Mouse (Mus musculus): ENCODE measurements around the gene Rnf150. TPM values are rescaled to one million over a fixed set of nuclear protein-coding genes. Genes with fewer than 3 reads are reported as not detected.

Gene Rnf150
- polyA plus RNA-seq, 1 experiment = 44.9 TPM

DNA sequence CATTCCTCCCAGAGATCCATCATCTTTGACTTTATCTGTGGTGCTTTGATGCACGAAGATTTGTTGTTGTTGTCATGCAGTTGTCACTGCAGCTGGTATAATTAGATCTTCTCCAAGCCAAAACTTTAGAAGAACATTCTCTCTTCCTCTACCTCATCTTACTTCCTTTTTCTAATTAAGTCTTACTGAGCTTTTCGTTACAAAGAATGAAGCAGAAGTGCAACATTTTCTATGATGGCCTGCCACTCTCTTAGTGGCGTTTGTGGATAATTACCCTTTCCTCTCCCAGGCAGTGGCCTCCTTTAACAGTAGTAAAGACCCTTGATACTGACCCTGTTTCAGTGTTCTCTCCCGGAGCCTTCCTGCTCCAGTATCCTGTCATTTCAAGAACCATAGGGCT is 128.9 kb downstream of the Rnf150 start:
- TF ChIP-seq POLR2A (IDR thresholded peaks at IDR 0.05; ENCODE audit: borderline replicate concordance, low read depth, low read length) (no peak), CTCF (IDR thresholded peaks at IDR 0.05; ENCODE audit: low read depth, low read length) (no peak)
- H3K4me1 ChIP-seq (ENCODE audit: control insufficient read depth, insufficient read depth, low read length) = peaks cover 19% of the 10 kb centered on the region
- H3K27ac ChIP-seq (ENCODE audit: insufficient read depth, low read depth, low read length) = peak overlapping the region; percentile 84
- no peak overlapping the region for H3K4me3 ChIP-seq (ENCODE audit: insufficient read depth, low read length)

DNA sequence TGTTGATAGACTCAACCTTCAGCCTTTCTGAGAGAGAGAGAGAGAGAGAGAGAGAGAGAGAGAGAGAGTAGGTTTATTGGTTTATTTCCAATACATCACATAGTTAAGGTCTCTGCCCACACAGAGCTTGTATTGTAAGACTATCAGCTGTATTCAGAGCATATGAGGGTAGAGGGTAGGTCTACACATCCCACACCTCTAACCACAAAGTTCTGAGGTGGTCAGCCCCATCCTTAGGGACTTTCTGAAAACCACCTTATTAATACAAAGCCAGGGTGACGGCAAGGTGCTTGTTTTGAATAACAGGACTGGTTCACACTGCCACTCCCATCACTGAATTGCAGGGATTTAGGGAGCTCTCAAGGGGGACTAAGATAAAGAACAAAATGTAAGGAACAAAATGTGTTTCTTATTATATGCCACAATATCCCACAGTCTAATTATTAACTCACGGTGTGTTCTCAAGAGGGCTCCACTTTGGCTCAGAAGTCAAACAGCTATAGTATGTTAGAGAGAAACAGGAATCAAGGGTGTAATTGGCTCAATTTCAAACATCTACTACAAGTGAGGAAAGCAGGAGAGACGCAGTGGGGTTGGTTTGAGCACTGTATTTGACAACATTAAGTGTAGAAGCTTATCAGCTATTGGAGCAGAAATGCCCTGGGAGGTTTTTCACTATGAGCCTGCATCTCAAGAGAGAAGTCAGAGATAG is 132.7 kb downstream of the Rnf150 start:
- H3K27ac ChIP-seq (ENCODE audit: insufficient read depth, low read depth, low read length) = no peak overlapping the region
- H3K4me3 ChIP-seq (ENCODE audit: insufficient read depth, low read length) = no peak overlapping the region
- H3K4me1 ChIP-seq (ENCODE audit: control insufficient read depth, insufficient read depth, low read length) = peaks cover 24% of the 10 kb centered on the region
- TF ChIP-seq CTCF (IDR thresholded peaks at IDR 0.05; ENCODE audit: low read depth, low read length) = no peak

DNA sequence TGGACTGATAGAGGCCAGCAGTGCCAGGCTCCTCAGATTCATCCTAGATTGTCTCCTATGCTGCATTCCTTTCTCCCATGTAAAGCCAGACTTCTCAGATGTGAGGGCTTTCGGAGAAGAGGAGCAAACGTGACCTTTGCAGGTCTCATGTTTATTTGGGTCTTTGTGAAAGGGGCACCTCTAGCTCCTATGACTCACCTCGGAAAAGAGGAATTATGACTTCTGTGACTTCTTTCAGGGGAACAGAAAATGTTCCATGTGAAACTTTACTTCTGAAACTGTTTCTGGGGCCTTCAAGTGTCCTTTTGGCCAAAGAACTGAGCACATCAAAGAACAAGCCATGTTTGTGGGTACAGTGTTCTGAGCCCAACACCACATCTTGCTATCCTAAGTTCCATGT is 133.7 kb downstream of the Rnf150 start:
- Histone ChIP-seq H3K4me3 (ENCODE audit: insufficient read depth, low read length) (no peak overlapping the region), H3K27ac (ENCODE audit: insufficient read depth, low read depth, low read length) (peak overlapping the region; percentile 37; the same call in 1 of the 2 replicates), H3K4me1 (ENCODE audit: control insufficient read depth, insufficient read depth, low read length) (peaks cover 18% of the 10 kb centered on the region)
- TF ChIP-seq POLR2A (IDR thresholded peaks at IDR 0.05; ENCODE audit: borderline replicate concordance, low read depth, low read length) (no peak), CTCF (IDR thresholded peaks at IDR 0.05; ENCODE audit: low read depth, low read length) (0 out of 2 replicates have a peak, but pooled peaks have one; percentile 10)

DNA sequence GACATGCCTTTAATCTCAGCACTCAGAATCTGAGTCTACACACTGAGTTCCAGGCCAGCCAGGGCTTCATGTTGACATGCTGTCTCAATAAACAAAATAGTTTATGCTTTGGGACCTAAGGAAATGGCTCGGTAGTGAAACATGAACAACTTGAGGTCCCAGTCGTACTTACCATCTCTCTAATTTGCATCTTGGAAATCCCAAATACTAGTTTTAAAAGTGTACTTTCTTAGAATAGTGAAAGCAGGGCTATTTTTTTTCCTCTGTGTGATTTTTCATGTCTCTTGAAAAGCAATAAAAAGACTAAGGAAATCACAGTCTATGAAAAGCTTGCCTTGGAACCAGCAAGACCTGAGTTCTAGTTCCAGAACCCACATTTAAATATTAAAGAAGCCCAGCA is 135.6 kb downstream of the Rnf150 start:
- no peak for TF ChIP-seq CTCF (IDR thresholded peaks at IDR 0.05; ENCODE audit: low read depth, low read length)
- no peak for TF ChIP-seq POLR2A (IDR thresholded peaks at IDR 0.05; ENCODE audit: borderline replicate concordance, low read depth, low read length)
- Histone ChIP-seq H3K4me1 (ENCODE audit: control insufficient read depth, insufficient read depth, low read length) (peaks cover 12% of the 10 kb centered on the region), H3K4me3 (ENCODE audit: insufficient read depth, low read length) (no peak overlapping the region), H3K27ac (ENCODE audit: insufficient read depth, low read depth, low read length) (no peak overlapping the region)

DNA sequence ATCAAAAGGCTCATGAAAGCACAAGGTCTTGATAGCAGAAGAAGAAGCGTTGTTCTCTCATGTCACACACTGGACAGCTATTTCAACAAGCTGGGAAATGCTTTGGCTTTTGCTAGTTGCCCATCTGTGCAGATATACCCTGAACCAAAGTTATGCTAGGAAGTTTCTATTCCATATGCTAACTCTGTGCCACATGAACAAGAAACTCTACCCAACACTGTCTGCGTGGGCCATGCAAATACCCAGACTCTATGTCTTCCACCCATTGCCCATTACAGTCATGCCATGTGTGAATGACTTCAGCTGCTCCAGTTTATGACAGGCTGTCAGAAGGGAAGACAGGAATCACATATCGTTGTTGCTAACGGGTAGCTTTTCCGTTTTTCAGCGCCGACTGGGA is 140.0 kb downstream of the Rnf150 start:
- no peak for TF ChIP-seq CTCF (IDR thresholded peaks at IDR 0.05; ENCODE audit: low read depth, low read length)
- TF ChIP-seq POLR2A (IDR thresholded peaks at IDR 0.05; ENCODE audit: borderline replicate concordance, low read depth, low read length) = no peak
- Histone ChIP-seq H3K4me3 (ENCODE audit: insufficient read depth, low read length) (no peak overlapping the region), H3K27ac (ENCODE audit: insufficient read depth, low read depth, low read length) (no peak overlapping the region), H3K4me1 (ENCODE audit: control insufficient read depth, insufficient read depth, low read length) (no peaks in the 10 kb centered on the region)

DNA sequence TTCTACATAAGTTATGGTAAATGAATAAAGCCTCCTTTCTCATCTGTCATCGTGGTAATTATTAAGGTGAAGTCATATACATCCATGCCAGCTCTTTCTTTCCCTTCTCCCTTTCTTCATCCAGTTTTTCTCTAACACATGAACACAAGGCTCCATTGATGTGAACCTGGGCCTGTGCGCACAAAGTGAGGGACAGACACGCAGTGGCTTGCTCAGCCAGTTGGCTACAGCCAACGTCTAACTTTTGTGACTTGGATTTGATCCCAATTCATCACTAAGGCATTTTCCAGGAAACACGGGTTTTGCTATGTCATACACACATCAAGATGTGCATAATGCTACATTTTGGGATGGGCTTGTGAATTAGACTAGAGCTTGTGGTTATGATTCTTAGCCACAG is 146.3 kb downstream of the Rnf150 start:
- no peaks in the 10 kb centered on the region for H3K4me1 ChIP-seq (ENCODE audit: control insufficient read depth, insufficient read depth, low read length)
- no peak overlapping the region for H3K4me3 ChIP-seq (ENCODE audit: insufficient read depth, low read length)
- H3K27ac ChIP-seq (ENCODE audit: insufficient read depth, low read depth, low read length) = no peak overlapping the region
- TF ChIP-seq CTCF (IDR thresholded peaks at IDR 0.05; ENCODE audit: low read depth, low read length) (no peak), POLR2A (IDR thresholded peaks at IDR 0.05; ENCODE audit: borderline replicate concordance, low read depth, low read length) (no peak)

DNA sequence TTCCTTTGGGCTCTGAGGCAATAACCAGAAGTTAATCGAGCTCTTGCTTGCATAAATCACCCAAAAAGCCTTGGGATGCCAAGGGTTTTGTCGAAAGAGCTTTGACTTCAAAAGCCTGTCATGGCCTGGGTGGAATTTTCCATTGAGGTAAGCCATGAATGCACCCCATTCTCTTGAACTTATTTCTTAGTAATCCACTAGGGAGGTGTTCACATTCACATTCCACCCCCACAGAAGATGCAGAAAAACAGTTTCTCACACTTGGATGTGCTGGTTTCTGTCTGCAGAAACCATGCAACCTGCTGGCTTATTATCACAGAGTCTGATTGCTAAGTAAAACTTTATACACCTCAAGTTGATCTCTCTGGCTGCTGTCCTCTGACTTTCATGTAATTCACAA is 148.1 kb downstream of the Rnf150 start:
- no peaks in the 10 kb centered on the region for H3K4me1 ChIP-seq (ENCODE audit: control insufficient read depth, insufficient read depth, low read length)
- no peak overlapping the region for H3K27ac ChIP-seq (ENCODE audit: insufficient read depth, low read depth, low read length)
- no peak overlapping the region for H3K4me3 ChIP-seq (ENCODE audit: insufficient read depth, low read length)
- TF ChIP-seq CTCF (IDR thresholded peaks at IDR 0.05; ENCODE audit: low read depth, low read length) (no peak), POLR2A (IDR thresholded peaks at IDR 0.05; ENCODE audit: borderline replicate concordance, low read depth, low read length) (no peak)

DNA sequence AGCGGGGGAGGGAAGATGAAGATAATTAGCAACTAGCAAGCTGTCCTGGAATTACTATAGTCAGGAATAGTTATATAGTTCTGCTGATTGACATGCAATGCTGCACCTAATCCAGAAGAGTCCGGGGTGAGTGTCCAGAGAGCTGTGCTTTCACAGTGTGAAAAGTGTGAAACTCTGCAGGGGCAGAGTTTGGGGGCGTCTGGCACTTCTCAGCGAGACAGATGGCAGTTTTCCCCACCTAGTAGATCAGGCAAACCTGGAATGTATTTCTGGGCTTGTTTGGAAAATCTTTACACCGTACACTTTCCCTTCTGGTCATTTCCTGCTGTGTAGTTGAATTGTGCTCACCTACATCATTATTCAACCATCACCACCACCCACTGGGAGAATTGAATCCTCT is 148.6 kb downstream of the Rnf150 start:
- Histone ChIP-seq H3K4me1 (ENCODE audit: control insufficient read depth, insufficient read depth, low read length) (no peaks in the 10 kb centered on the region), H3K27ac (ENCODE audit: insufficient read depth, low read depth, low read length) (no peak overlapping the region), H3K4me3 (ENCODE audit: insufficient read depth, low read length) (no peak overlapping the region)
- no peak for TF ChIP-seq CTCF (IDR thresholded peaks at IDR 0.05; ENCODE audit: low read depth, low read length)
- TF ChIP-seq POLR2A (IDR thresholded peaks at IDR 0.05; ENCODE audit: borderline replicate concordance, low read depth, low read length) = no peak

DNA sequence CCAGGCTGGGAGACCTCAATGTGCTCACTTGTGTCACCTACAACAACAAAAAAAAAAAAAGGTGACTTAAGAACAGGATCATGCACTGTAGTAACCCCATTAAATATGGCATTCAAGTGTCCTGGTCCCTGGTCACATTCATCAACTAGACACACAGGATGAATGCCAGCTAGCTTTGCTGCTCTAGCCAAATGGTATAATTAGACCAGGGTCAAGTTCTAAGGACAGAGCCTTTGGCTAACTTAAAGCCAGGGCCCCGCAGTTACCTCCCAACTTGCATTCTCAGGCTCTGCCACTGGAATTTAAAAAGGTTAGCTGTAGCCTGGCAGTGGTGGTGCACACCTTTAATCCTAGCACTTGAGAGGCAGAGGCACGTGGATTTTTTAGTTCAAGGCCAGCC is 165.1 kb downstream of the Rnf150 start:
- no peak overlapping the region for H3K27ac ChIP-seq (ENCODE audit: insufficient read depth, low read depth, low read length)
- H3K4me3 ChIP-seq (ENCODE audit: insufficient read depth, low read length) = no peak overlapping the region
- no peaks in the 10 kb centered on the region for H3K4me1 ChIP-seq (ENCODE audit: control insufficient read depth, insufficient read depth, low read length)
- TF ChIP-seq CTCF (IDR thresholded peaks at IDR 0.05; ENCODE audit: low read depth, low read length) (no peak), POLR2A (IDR thresholded peaks at IDR 0.05; ENCODE audit: borderline replicate concordance, low read depth, low read length) (no peak)

DNA sequence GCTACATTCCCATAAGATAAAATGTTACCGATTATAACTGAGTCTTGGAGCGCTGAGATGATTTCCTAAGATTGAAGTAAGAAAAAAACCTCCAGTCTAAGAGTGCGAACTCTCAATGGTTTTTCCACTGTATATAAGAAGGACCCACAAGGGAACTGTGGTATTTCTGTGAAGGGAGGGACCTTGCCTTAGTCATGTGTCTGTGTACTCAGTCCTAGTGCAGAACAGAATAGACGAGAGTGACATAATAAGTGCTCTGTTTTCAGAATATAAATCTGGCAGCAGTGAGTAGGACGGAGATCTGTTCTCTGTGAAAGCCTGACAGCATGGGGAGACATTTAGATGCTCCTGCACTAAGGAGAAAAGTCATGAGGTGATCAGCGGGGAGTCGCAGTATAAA is 169.6 kb downstream of the Rnf150 start:
- Histone ChIP-seq H3K4me1 (ENCODE audit: control insufficient read depth, insufficient read depth, low read length) (no peaks in the 10 kb centered on the region), H3K4me3 (ENCODE audit: insufficient read depth, low read length) (no peak overlapping the region), H3K27ac (ENCODE audit: insufficient read depth, low read depth, low read length) (no peak overlapping the region)
- no peak for TF ChIP-seq CTCF (IDR thresholded peaks at IDR 0.05; ENCODE audit: low read depth, low read length)
- no peak for TF ChIP-seq POLR2A (IDR thresholded peaks at IDR 0.05; ENCODE audit: borderline replicate concordance, low read depth, low read length)
